Mouse (Mus musculus) common myeloid progenitor, adult 5-6 weeks (primary cell): ENCODE measurements around the gene Zfp87. TPM values are rescaled to one million over a fixed set of nuclear protein-coding genes. Genes with fewer than 3 reads are reported as not detected.

Experiments
- ATAC-seq: replicated peaks from 2 replicates; pipeline ENCODE4 v1.8.0; 2016; ENCODE audit warnings: low read depth, mild to moderate bottlenecking, moderate TSS enrichment, inconsistent platforms; ENCODE audit not compliant: poor library complexity, severe bottlenecking
- total RNA-seq: library from RNA; stranded (forward); fragments of 200-1000, 187-1606 nt; gene quantifications from 2 replicates; pipeline ENCODE4 v1.2.3, GENCODE M21; 2017

The Zfp87 gene
- 16.8 and 17.2 TPM in 2 replicates for total RNA-seq

DNA sequence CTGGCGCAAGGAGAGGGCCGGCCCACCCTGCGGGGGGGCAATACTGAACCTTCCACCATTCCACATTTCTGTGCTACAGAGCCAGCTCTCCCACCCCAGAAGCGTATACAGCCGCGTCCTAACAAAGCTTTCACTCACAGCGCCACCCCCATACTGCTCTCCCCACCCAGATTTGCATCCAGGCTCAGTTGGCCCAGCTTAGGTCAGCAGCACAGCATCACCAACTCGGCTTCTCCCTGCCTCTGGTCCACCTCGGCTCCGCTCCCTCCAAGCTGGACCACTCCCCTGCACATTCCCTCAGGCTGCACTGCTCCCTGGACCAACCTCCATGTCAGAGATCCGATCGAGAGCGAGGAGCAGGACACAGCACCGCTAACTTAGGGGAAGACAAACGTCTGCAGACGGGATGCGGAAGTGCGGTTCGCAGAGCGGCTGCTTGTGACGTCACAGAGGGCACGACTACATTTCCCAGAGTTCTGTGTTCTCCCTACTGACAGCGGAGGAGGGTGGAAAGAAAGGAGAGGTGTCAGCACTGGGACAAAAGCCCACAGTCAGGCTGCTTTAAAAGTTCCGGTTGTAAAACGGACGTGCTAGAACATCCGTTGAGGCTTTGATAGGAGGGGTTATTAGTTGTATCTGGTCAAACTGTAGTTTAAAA, at the start of gene Zfp87, which contains the start of gene Gm26965:
TSS of gene Zfp87 (minus strand) at position 425 of the 658 bp plus-strand sequence.
TSS of gene Gm26965 (minus strand) at position 399 of the 658 bp plus-strand sequence.
- peak; percentile 99 for ATAC-seq

DNA sequence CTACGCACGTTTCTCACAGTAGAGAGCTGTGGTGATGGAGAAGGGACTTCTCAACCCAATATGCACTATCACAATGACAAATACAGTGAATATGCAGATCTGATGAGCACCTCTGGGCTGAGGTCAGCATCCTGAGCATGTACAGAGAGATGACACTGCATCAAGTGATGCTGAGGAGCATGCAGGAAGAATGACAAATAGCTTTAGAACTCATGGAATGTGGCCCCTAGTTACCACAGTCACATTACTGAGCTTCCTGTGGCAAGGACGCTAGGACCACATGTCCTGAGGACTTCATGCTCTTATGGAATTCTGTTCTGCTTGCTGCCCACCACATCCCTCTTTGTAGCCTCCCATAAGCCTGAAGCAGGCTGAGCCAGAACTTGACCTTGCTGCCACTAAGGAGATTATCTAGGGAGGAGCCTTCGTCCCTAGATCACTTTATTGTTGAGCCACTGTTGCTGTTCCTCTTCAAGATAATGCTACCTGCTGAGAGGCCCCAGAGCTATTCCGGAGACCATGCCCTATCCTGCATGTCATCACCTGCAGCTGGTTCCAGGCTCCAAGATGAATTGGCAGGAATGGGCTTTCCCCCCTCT, 46.7 kb upstream of the Zfp87 start:
- ATAC-seq, result no peak

GRCm38 (mm10) chr13:67553730-67554129, 27.8 kb upstream of the Zfp87 start, which contains the start of gene Zfp748:
Gene Zfp748, minus strand, starts transcription at chr13:67553830.
- no peak for ATAC-seq

- ATAC-seq, result peak; percentile 99
Measured at GRCm38 (mm10) chr13:67552505-67553346, 26.7 kb upstream of the Zfp87 start.

GRCm38 (mm10) chr13:67545941-67546340, 20.0 kb upstream of the Zfp87 start:
- no peak for ATAC-seq

DNA sequence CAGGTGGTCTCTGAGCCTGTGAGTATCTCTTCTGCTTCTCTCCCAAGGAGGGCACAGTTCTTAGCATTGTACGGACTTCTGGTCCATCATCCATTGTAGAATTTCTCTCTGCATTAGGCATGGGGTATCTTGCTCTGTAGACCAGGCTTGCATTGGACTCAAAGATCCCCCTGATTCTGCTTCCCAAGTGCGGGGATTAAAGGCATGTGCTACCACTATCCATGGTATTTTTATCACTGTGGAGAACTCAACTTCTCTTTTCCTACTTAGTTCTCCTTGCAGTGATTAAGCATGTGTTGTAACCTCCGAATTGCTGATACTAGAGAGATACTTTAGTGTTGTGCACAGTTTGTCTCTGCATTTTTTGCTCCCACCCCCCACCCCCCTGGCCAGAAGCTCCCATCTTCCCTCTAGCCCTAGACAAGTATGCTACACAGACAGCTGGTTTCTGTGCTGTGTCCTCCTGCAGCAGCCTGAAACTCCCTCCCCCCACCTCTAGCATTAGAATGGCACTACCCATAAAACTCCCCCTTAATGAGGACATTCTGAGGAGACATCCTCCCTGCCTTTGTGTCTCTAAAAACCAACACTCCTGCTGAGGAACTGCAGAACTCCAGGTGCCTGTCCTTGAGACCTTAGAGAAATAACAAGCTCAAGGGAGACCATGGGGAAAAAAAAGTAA, 1.2 kb upstream of the Zfp87 start:
- ATAC-seq, result no peak

GRCm38 (mm10) chr13:67500908-67501307, 25.1 kb downstream of the Zfp87 start:
- ATAC-seq, result no peak

GRCm38 (mm10) chr13:67500084-67500719, 25.8 kb downstream of the Zfp87 start, which contains the start of gene Zfp58:
Gene Zfp58, minus strand, starts transcription at chr13:67500555.
- ATAC-seq, result peak; percentile 99

- no peak for ATAC-seq
Measured at GRCm38 (mm10) chr13:67495631-67496030, 30.3 kb downstream of the Zfp87 start.

GRCm38 (mm10) chr13:67484424-67484811, 41.6 kb downstream of the Zfp87 start:
- peak; percentile 23 for ATAC-seq

- ATAC-seq, result peak; percentile 97
Measured at GRCm38 (mm10) chr13:67483625-67484423, 42.2 kb downstream of the Zfp87 start, which contains the start of gene Zfp874b. Gene Zfp874b, minus strand, starts transcription at chr13:67484258.

DNA sequence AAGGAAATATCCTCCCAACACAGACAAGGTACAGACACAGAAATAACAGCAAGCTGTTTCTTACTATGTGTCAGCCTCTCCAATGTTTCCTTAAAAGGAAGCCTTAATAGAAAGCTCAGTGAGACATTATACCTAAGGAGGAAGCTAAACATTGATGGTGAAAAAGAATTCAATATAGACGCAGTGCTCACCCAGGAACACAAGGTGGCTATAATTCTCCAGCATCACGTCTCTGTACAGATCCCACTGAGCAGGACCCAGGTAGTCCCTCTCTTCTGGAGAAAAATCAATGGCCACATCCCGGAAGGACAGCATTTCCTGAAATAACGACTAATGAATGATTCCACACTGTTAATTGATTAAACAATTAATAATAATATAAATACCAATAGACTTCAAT, 44.4 kb downstream of the Zfp87 start:
- ATAC-seq, result no peak

- no peak for ATAC-seq
Measured at GRCm38 (mm10) chr13:67469274-67469673, 56.7 kb downstream of the Zfp87 start.

Other genes starting within 250 kb of the Zfp87 start
- gene Zfp458, start 247.7 kb downstream of the Zfp87 start, total RNA-seq, result 3.8 and 7.9 TPM in 2 replicates
- gene Zfp457, start 219.7 kb downstream of the Zfp87 start, total RNA-seq, result 2.0 and 2.6 TPM in 2 replicates
- 5.1 and 10.4 TPM in 2 replicates for gene Zfp595, start 193.6 kb downstream of the Zfp87 start, total RNA-seq
- gene Gm28044, start 165.6 kb downstream of the Zfp87 start, total RNA-seq, result 0.92 and 8.2 TPM in 2 replicates
- gene Zfp953, start 165.6 kb downstream of the Zfp87 start, total RNA-seq, result 8.7 and 9.1 TPM in 2 replicates
- 4.4 TPM in 1 of 2 replicates, not detected in the other for gene Gm28041, start 150.4 kb downstream of the Zfp87 start, total RNA-seq
- 4.3 and 4.4 TPM in 2 replicates for gene Zfp456, start 150.4 kb downstream of the Zfp87 start, total RNA-seq
- 5.3 and 6.3 TPM in 2 replicates for gene Zfp429, start 126.4 kb downstream of the Zfp87 start, total RNA-seq
- gene Zfp459, start 104.8 kb downstream of the Zfp87 start, total RNA-seq, result 1.2 and 6.1 TPM in 2 replicates
- 13.8 and 14.0 TPM in 2 replicates for gene Zfp874a, start 74.6 kb downstream of the Zfp87 start, total RNA-seq
- gene Zfp874b, start 41.9 kb downstream of the Zfp87 start, total RNA-seq, result 10.3 and 15.4 TPM in 2 replicates
- gene Zfp58, start 25.6 kb downstream of the Zfp87 start, total RNA-seq, result 7.9 and 8.4 TPM in 2 replicates
- not detected in 2 replicates for gene Gm26965, start within 50 bp of the Zfp87 start, total RNA-seq
- gene Zfp748, start 27.7 kb upstream of the Zfp87 start, total RNA-seq, result 12.3 and 13.6 TPM in 2 replicates
- gene Zfp729b, start 83.5 kb upstream of the Zfp87 start, total RNA-seq, result 27.2 and 27.6 TPM in 2 replicates
- not detected in 2 replicates for gene Gm49345, start 111.6 kb upstream of the Zfp87 start, total RNA-seq
- 15.5 and 18.8 TPM in 2 replicates for gene Zfp729a, start 111.6 kb upstream of the Zfp87 start, total RNA-seq
- gene Zfp738, start 160.9 kb upstream of the Zfp87 start, total RNA-seq, result 25.2 and 26.0 TPM in 2 replicates
- gene Zfp65, start 203.0 kb upstream of the Zfp87 start, total RNA-seq, result 14.5 and 21.5 TPM in 2 replicates
- gene Zfp85, start 229.1 kb upstream of the Zfp87 start, total RNA-seq, result 2.4 and 8.6 TPM in 2 replicates